Mouse (Mus musculus) erythroblast, embryonic 14.5 days (primary cell): ENCODE measurements around the gene Spag5. TPM values are rescaled to one million over a fixed set of nuclear protein-coding genes. Genes with fewer than 3 reads are reported as not detected.

ENCODE experiments used
- H3K27me3 ChIP-seq: 2 replicates; pipeline ENCODE4 v1.6.1; 2012; ENCODE audit warnings: inconsistent platforms; ENCODE audit not compliant: control insufficient read depth
- H3K36me3 ChIP-seq: 2 replicates; pipeline ENCODE4 v1.6.1; 2012; ENCODE audit warnings: mild to moderate bottlenecking, inconsistent platforms; ENCODE audit not compliant: control insufficient read depth
- H3K4me1 ChIP-seq: 2 replicates; pipeline ENCODE4 v1.6.1; 2012; ENCODE audit warnings: inconsistent platforms; ENCODE audit not compliant: control insufficient read depth
- H3K4me3 ChIP-seq: replicated peaks from 2 replicates; pipeline ENCODE3; 2012; ENCODE audit warnings: moderate library complexity, mild to moderate bottlenecking, inconsistent platforms
- H3K9me3 ChIP-seq: 2 replicates; pipeline ENCODE4 v1.6.1; 2012; ENCODE audit warnings: low read length, inconsistent platforms, mixed read lengths; ENCODE audit not compliant: control insufficient read depth
- GATA1 ChIP-seq: IDR thresholded peaks from 2 replicates; pipeline ENCODE4 v1.6.1; 2012; ENCODE audit warnings: low read length, inconsistent platforms, mixed read lengths
- TAL1 ChIP-seq: IDR thresholded peaks from 3 replicates; pipeline ENCODE4 v1.6.1; 2012; ENCODE audit warnings: low read length, inconsistent platforms, mixed read lengths
- polyA plus RNA-seq: library from polyadenylated mRNA; stranded (reverse); fragments of >175 nt; gene quantifications from 2 replicates; pipeline ENCODE4 v1.2.3, GENCODE M21; 2012

Spag5 gene
- polyA plus RNA-seq, 1 experiment = 21.5 TPM

GRCm38 (mm10) chr11:78318411-78318810 is 17.1 kb downstream of the Spag5 start:
- H3K36me3 ChIP-seq = peaks cover 100% of the 10 kb centered on the region
- H3K27me3 ChIP-seq = no peaks in the 10 kb centered on the region
- H3K4me3 ChIP-seq = no peak overlapping the region
- H3K4me1 ChIP-seq = peaks cover 10% of the 10 kb centered on the region
- H3K9me3 ChIP-seq = no peaks in the 10 kb centered on the region
- TF ChIP-seq TAL1 = no peak
- TF ChIP-seq GATA1 = no peak

- no peaks in the 10 kb centered on the region for H3K9me3 ChIP-seq
- H3K4me3 ChIP-seq = no peak overlapping the region
- H3K27me3 ChIP-seq = no peaks in the 10 kb centered on the region
- peaks cover 92% of the 10 kb centered on the region for H3K36me3 ChIP-seq
- TF ChIP-seq GATA1 = no peak
- TF ChIP-seq TAL1 = no peak
- peaks cover 15% of the 10 kb centered on the region for H3K4me1 ChIP-seq
Measured at GRCm38 (mm10) chr11:78322076-78322831, 20.9 kb downstream of the Spag5 start.

- Histone ChIP-seq H3K4me3 (peak within 1 kb of the TSS; percentile 33), H3K36me3 (peaks cover 86% of the 10 kb centered on the region), H3K9me3 (no peaks in the 10 kb centered on the region), H3K27me3 (no peaks in the 10 kb centered on the region), H3K4me1 (peaks cover 20% of the 10 kb centered on the region)
- no peak for TF ChIP-seq GATA1
- no peak for TF ChIP-seq TAL1
Measured at GRCm38 (mm10) chr11:78322860-78323259, 21.5 kb downstream of the Spag5 start, which contains the start of gene Aldoc. Gene Aldoc (plus strand): TSS chr11:78322968.

- H3K27me3 ChIP-seq = no peaks in the 10 kb centered on the region
- H3K9me3 ChIP-seq = no peaks in the 10 kb centered on the region
- H3K4me3 ChIP-seq = no peak overlapping the region
- TF ChIP-seq GATA1 (no peak), TAL1 (no peak)
- peaks cover 72% of the 10 kb centered on the region for H3K36me3 ChIP-seq
- peaks cover 30% of the 10 kb centered on the region for H3K4me1 ChIP-seq
Measured at GRCm38 (mm10) chr11:78324000-78324785, 22.9 kb downstream of the Spag5 start.

GRCm38 (mm10) chr11:78324965-78325364 is 23.6 kb downstream of the Spag5 start:
- H3K36me3 ChIP-seq = peaks cover 65% of the 10 kb centered on the region
- no peaks in the 10 kb centered on the region for H3K27me3 ChIP-seq
- H3K4me3 ChIP-seq = no peak overlapping the region
- H3K4me1 ChIP-seq = peaks cover 36% of the 10 kb centered on the region
- H3K9me3 ChIP-seq = no peaks in the 10 kb centered on the region
- TF ChIP-seq TAL1 (no peak), GATA1 (no peak)

- Histone ChIP-seq H3K9me3 (no peaks in the 10 kb centered on the region), H3K4me3 (no peak overlapping the region), H3K36me3 (peaks cover 45% of the 10 kb centered on the region), H3K4me1 (peaks cover 36% of the 10 kb centered on the region), H3K27me3 (no peaks in the 10 kb centered on the region)
- TF ChIP-seq TAL1 (no peak), GATA1 (no peak)
Measured at GRCm38 (mm10) chr11:78327215-78327614, 25.9 kb downstream of the Spag5 start.

- Histone ChIP-seq H3K4me1 (peaks cover 32% of the 10 kb centered on the region), H3K36me3 (peaks cover 45% of the 10 kb centered on the region), H3K27me3 (no peaks in the 10 kb centered on the region), H3K4me3 (peak within 1 kb of the TSS; percentile 97), H3K9me3 (no peaks in the 10 kb centered on the region)
- no peak for TF ChIP-seq TAL1
- TF ChIP-seq GATA1 = no peak
Measured at GRCm38 (mm10) chr11:78327634-78328511, 26.5 kb downstream of the Spag5 start, which contains the start of gene Pigs. Gene Pigs (plus strand): TSS chr11:78328415.

- Histone ChIP-seq H3K4me3 (peak overlapping the region; percentile 97), H3K27me3 (no peaks in the 10 kb centered on the region), H3K9me3 (no peaks in the 10 kb centered on the region), H3K4me1 (peaks cover 25% of the 10 kb centered on the region), H3K36me3 (peaks cover 45% of the 10 kb centered on the region)
- TF ChIP-seq GATA1 = no peak
- TF ChIP-seq TAL1 = no peak
Measured at GRCm38 (mm10) chr11:78328512-78329056, 27.3 kb downstream of the Spag5 start.
